Mouse (Mus musculus) MEL (cell line): ENCODE data around the gene Plekhg5.

ENCODE experiments used
- MXI1 ChIP-seq: IDR thresholded peaks from 2 replicates; pipeline ENCODE4 v1.6.1; 2011; ENCODE audit warnings: mild to moderate bottlenecking, low read depth, low read length, improper control_type of control experiment
- UBTF ChIP-seq: IDR thresholded peaks from 2 replicates; pipeline ENCODE4 v1.6.1; 2012; ENCODE audit warnings: low read depth, mild to moderate bottlenecking, inconsistent platforms, low read length, improper control_type of control experiment, moderate library complexity, borderline replicate concordance; ENCODE audit not compliant: insufficient read depth

- TF ChIP-seq MXI1 (no peak), UBTF (no peak)
Measured at GRCm38 (mm10) chr4:152114080-152114479, 41.8 kb downstream of the Plekhg5 start.
